Mouse (Mus musculus) midbrain, embryonic 15.5 days (tissue): Measurements from ENCODE around the gene Timm8a2. TPM values are rescaled to one million over a fixed set of nuclear protein-coding genes. Genes with fewer than 3 reads are reported as not detected.

Experiments
- ATAC-seq: fragments of 200-750 bp; cut with Nextera tagmentation; replicated peaks from 2 replicates; pipeline ENCODE4 v1.8.0; 2017; ENCODE audit warnings: moderate TSS enrichment
- H3K27ac ChIP-seq: fragments of 300-500 bp; sonication (generic); 2 replicates; pipeline ENCODE4 v1.5.1; 2015; ENCODE audit warnings: mild to moderate bottlenecking, inconsistent platforms
- H3K27me3 ChIP-seq: fragments of 300-500 bp; sonication (generic); replicated peaks from 2 replicates; pipeline ENCODE4 v1.6.1; 2015; ENCODE audit warnings: inconsistent platforms
- H3K36me3 ChIP-seq: fragments of 300-500 bp; sonication (generic); replicated peaks from 2 replicates; pipeline ENCODE4 v1.6.1; 2015; ENCODE audit warnings: inconsistent platforms
- H3K4me1 ChIP-seq: fragments of 300-500 bp; sonication (generic); 2 replicates; pipeline ENCODE4 v1.6.1; 2015; ENCODE audit warnings: inconsistent platforms
- H3K4me2 ChIP-seq: fragments of 300-500 bp; sonication (generic); 2 replicates; pipeline ENCODE4 v1.6.1; 2015; ENCODE audit warnings: inconsistent platforms, mild to moderate bottlenecking, moderate library complexity
- H3K4me3 ChIP-seq: fragments of 300-500 bp; sonication (generic); 2 replicates; pipeline ENCODE4 v1.5.1; 2015; ENCODE audit warnings: mild to moderate bottlenecking, inconsistent platforms
- H3K9ac ChIP-seq: fragments of 300-500 bp; sonication (generic); 2 replicates; pipeline ENCODE4 v1.6.1; 2015; ENCODE audit warnings: mild to moderate bottlenecking, inconsistent platforms
- H3K9me3 ChIP-seq: fragments of 300-500 bp; sonication (generic); 2 replicates; pipeline ENCODE4 v1.6.1; 2016; ENCODE audit warnings: inconsistent platforms
- WGBS: fragments of 180-500 bp; shearing (Covaris S2); methylation state at CpG from one replicate; pipeline ENCODE4 v1.1.7; 2015; ENCODE audit warnings: mixed read lengths; 5-methylcytosine and 5-hydroxymethylcytosine counted together
- polyA plus RNA-seq: library from polyadenylated mRNA; unstranded; fragments of >200 nt; fragmentation: Nextera tagmentation; extraction: Ambion mirVana; gene quantifications from 2 replicates; pipeline ENCODE4 v1.2.1, GENCODE M21; 2015

The Timm8a2 gene
- polyA plus RNA-seq, 1 experiment from 2014 or later: not detected

GRCm38 (mm10) chr14:122083499-122083898, 49.0 kb downstream of the Timm8a2 start:
- WGBS: 88% methylated on average over 7 of the region's 7 CpGs
- Histone ChIP-seq H3K27me3 (no peaks in the 10 kb centered on the region), H3K36me3 (no peaks in the 10 kb centered on the region), H3K4me1 (no peaks in the 10 kb centered on the region), H3K4me3 (no peak overlapping the region), H3K27ac (no peak overlapping the region), H3K9me3 (no peaks in the 10 kb centered on the region), H3K9ac (no peak overlapping the region), H3K4me2 (no peak overlapping the region)
- no peak for ATAC-seq

- Histone ChIP-seq H3K27ac (no peak overlapping the region), H3K27me3 (no peaks in the 10 kb centered on the region), H3K4me3 (no peak overlapping the region), H3K36me3 (no peaks in the 10 kb centered on the region), H3K4me1 (no peaks in the 10 kb centered on the region), H3K9ac (no peak overlapping the region), H3K4me2 (no peak overlapping the region), H3K9me3 (no peaks in the 10 kb centered on the region)
- WGBS: 92% methylated on average over 5 of the region's 5 CpGs
- ATAC-seq: no peak
Measured at GRCm38 (mm10) chr14:122087956-122088355, 53.5 kb downstream of the Timm8a2 start.

Other genes starting within 250 kb of the Timm8a2 start
- 12.9 and 14.5 TPM in 2 replicates for gene Dock9, start 236.8 kb upstream of the Timm8a2 start, polyA plus RNA-seq
- 45.9 and 47.2 TPM in 2 replicates for gene Ubac2, start 156.1 kb upstream of the Timm8a2 start, polyA plus RNA-seq
- 0.18 TPM in 1 of 2 replicates, not detected in the other for gene Gpr18, start 118.9 kb upstream of the Timm8a2 start, polyA plus RNA-seq
- 1.0 and 1.1 TPM in 2 replicates for gene Gpr183, start 69.5 kb upstream of the Timm8a2 start, polyA plus RNA-seq
- 102 and 106 TPM in 2 replicates for gene Tm9sf2, start 72.4 kb downstream of the Timm8a2 start, polyA plus RNA-seq
- 12.5 and 15.6 TPM in 2 replicates for gene Clybl, start 147.0 kb downstream of the Timm8a2 start, polyA plus RNA-seq